Mouse (Mus musculus) left cerebral cortex, postnatal 25 days (tissue): ENCODE data around the gene Sema4a. TPM values are rescaled to one million over a fixed set of nuclear protein-coding genes. Genes with fewer than 3 reads are reported as not detected.

Experiments
- DNase-seq, 2 experiments: peaks; one replicate each; pipeline ENCODE4 v3.0.0; 2022; ENCODE audit warnings: low spot score in 2 of 2, mixed read lengths in 1 of 2
- intact Hi-C: fragments of 180-260 bp; cut with DNase I; formaldehyde crosslinking; loops from one replicate; pipeline ENCODE4 v1.15.1; 2025
- total RNA-seq, 2 experiments: library from RNA; stranded (reverse); gene quantifications; 2 replicates each; pipeline ENCODE4 v1.2.3; 2021

Gene Sema4a
- total RNA-seq, 2 experiments from 2014 or later = 49.2 to 57.9 TPM

GRCm38 (mm10) chr3:88460029-88460428 is 953 bp downstream of the Sema4a start:
- intact Hi-C loops = no loop called here
- no peak for DNase-seq

GRCm38 (mm10) chr3:88458778-88459219 is 2.2 kb downstream of the Sema4a start:
- peak; percentile 50 to 68 for DNase-seq
- intact Hi-C loops = loop anchor here (2.0 kb wide), 1 partner anchor 18 kb away; no protein-coding TSS in a partner anchor

- intact Hi-C loops = no loop called here
- no peak for DNase-seq
These were observed 4.0 kb downstream of the Sema4a start for GRCm38 (mm10) chr3:88456746-88457532.

- intact Hi-C loops = no loop called here
These were observed 4.7 kb downstream of the Sema4a start for GRCm38 (mm10) chr3:88456313-88456712.

GRCm38 (mm10) chr3:88455588-88456264 is 5.3 kb downstream of the Sema4a start:
- intact Hi-C loops = no loop called here

More at GRCm38 (mm10) chr3:88456313-88456712, 4.7 kb downstream of the Sema4a start:
- DNase-seq = no peak

GRCm38 (mm10) chr3:88454762-88455587 is 6.0 kb downstream of the Sema4a start:
- DNase-seq = no peak
- intact Hi-C loops = no loop called here

More at GRCm38 (mm10) chr3:88455588-88456264, 5.3 kb downstream of the Sema4a start:
- DNase-seq = no peak

- intact Hi-C loops = no loop called here
- DNase-seq = no peak
These were observed 7.0 kb downstream of the Sema4a start for GRCm38 (mm10) chr3:88453986-88454385.

- DNase-seq = no peak
- intact Hi-C loops = no loop called here
These were observed 7.6 kb downstream of the Sema4a start for GRCm38 (mm10) chr3:88453369-88453768.

GRCm38 (mm10) chr3:88452716-88453115 is 8.3 kb downstream of the Sema4a start:
- no peak for DNase-seq
- intact Hi-C loops = no loop called here

- DNase-seq = no peak
- intact Hi-C loops = no loop called here
These were observed 8.7 kb downstream of the Sema4a start for GRCm38 (mm10) chr3:88452246-88452645.

GRCm38 (mm10) chr3:88450379-88451131 is 10.4 kb downstream of the Sema4a start:
- DNase-seq = no peak
- intact Hi-C loops = no loop called here

- intact Hi-C loops = no loop called here
- DNase-seq = no peak
These were observed 11.5 kb downstream of the Sema4a start for GRCm38 (mm10) chr3:88449395-88450023.

GRCm38 (mm10) chr3:88448443-88448842 is 12.5 kb downstream of the Sema4a start:
- no peak for DNase-seq
- intact Hi-C loops = no loop called here

GRCm38 (mm10) chr3:88447676-88448183 is 13.3 kb downstream of the Sema4a start:
- intact Hi-C loops = no loop called here

GRCm38 (mm10) chr3:88446471-88447123 is 14.4 kb downstream of the Sema4a start:
- intact Hi-C loops = no loop called here

More at GRCm38 (mm10) chr3:88447676-88448183, 13.3 kb downstream of the Sema4a start:
- no peak for DNase-seq

GRCm38 (mm10) chr3:88442888-88443287 is 18.1 kb downstream of the Sema4a start:
- DNase-seq = no peak
- intact Hi-C loops = no loop called here

More at GRCm38 (mm10) chr3:88446471-88447123, 14.4 kb downstream of the Sema4a start:
- no peak for DNase-seq

GRCm38 (mm10) chr3:88442488-88442887 is 18.5 kb downstream of the Sema4a start:
- DNase-seq = no peak

More at GRCm38 (mm10) chr3:88442488-88442887, 18.5 kb downstream of the Sema4a start:
- intact Hi-C loops = no loop called here
